8 mouse cellular contexts compared by ENCODE assay signal in the genomic region with DNA sequence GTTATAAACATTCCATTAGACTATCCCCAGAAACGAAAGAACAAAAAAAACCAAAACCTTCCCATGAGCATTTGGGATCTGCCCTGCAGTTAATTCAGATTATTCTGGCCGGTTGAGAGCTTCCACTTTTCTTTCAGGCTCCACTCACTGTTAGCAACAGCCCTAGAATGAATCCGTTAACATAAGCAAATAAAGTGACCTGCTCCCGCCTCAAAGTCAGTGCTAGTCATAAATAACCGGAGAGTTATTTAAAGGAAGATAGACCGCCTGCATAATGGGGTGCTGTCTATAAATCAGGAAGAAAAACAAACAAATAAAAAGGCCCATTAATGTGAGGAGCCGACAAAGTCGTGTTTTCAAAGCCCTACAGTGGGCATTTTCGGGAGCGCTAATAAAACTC.
DNase-seq lines count a peak whose midpoint lies in the region; ATAC-seq and TF ChIP-seq lines count a peak whose summit lies in the region.

No protein-coding gene starts in this region.

- intact Hi-C loops in left cerebral cortex, postnatal 14 days (cut with DNase I): no loop called here

- TF ChIP-seq POLR2A in lung, adult 2 months (IDR thresholded peaks at IDR 0.05; ENCODE audit: borderline replicate concordance, extremely low read depth, low read depth, low read length): no peak

- H3K4me2 ChIP-seq in forebrain, embryonic 12.5 days: peak overlapping the region; percentile 52
- H3K4me2 ChIP-seq in limb, embryonic 13.5 days (replicated peaks): peak overlapping the region; percentile 60
- H3K4me2 ChIP-seq in neural tube, embryonic 15.5 days: peak overlapping the region; percentile 52

- WGBS in lung, adult 2 months: 6% methylated on average over 10 of the region's 10 CpGs
- WGBS in forebrain, embryonic 12.5 days: 8% methylated on average over 10 of the region's 10 CpGs
- WGBS in limb, embryonic 13.5 days: 3% methylated on average over 10 of the region's 10 CpGs
- 2% methylated on average over 10 of the region's 10 CpGs for WGBS in neural tube, embryonic 15.5 days

- no peak overlapping the region for H3K27ac ChIP-seq in forebrain, embryonic 12.5 days
- H3K27ac ChIP-seq in limb, embryonic 13.5 days: no peak overlapping the region
- H3K27ac ChIP-seq in neural tube, embryonic 15.5 days (replicated peaks): no peak overlapping the region

- H3K4me3 ChIP-seq in lung, adult 2 months (replicated peaks; ENCODE audit: extremely low read depth, low read depth, low read length): peak overlapping the region; percentile 51
- peak overlapping the region; percentile 22 for H3K4me3 ChIP-seq in forebrain, embryonic 12.5 days (replicated peaks)
- H3K4me3 ChIP-seq in limb, embryonic 13.5 days: peak overlapping the region; percentile 28
- H3K4me3 ChIP-seq in neural tube, embryonic 15.5 days (replicated peaks): peak overlapping the region; percentile 20

- H3K4me1 ChIP-seq in lung, adult 2 months (ENCODE audit: control insufficient read depth, insufficient read depth, low read length): peaks cover 4% of the 10 kb centered on the region; the same call in 1 of the 2 replicates
- H3K4me1 ChIP-seq in forebrain, embryonic 12.5 days: peaks cover 11% of the 10 kb centered on the region
- H3K4me1 ChIP-seq in limb, embryonic 13.5 days: peaks cover 8% of the 10 kb centered on the region; the same call in 1 of the 2 replicates
- H3K4me1 ChIP-seq in neural tube, embryonic 15.5 days: peaks cover 10% of the 10 kb centered on the region

- DNase-seq in lung, adult 2 months: no peak
- no peak for DNase-seq in lung, adult 18-20 months
- DNase-seq in left cerebral cortex, postnatal 14 days (ENCODE audit: low spot score in 2 of 2): no peak
- DNase-seq in gastrocnemius, postnatal 25 days: no peak
- DNase-seq in cerebellum, adult 11-12 months: no peak

- H3K9me3 ChIP-seq in forebrain, embryonic 12.5 days: no peaks in the 10 kb centered on the region
- no peaks in the 10 kb centered on the region for H3K9me3 ChIP-seq in limb, embryonic 13.5 days
- H3K9me3 ChIP-seq in neural tube, embryonic 15.5 days (replicated peaks): no peaks in the 10 kb centered on the region

- H3K36me3 ChIP-seq in forebrain, embryonic 12.5 days (replicated peaks): no peaks in the 10 kb centered on the region
- H3K36me3 ChIP-seq in limb, embryonic 13.5 days: no peaks in the 10 kb centered on the region
- H3K36me3 ChIP-seq in neural tube, embryonic 15.5 days: no peaks in the 10 kb centered on the region

- ATAC-seq in forebrain, embryonic 12.5 days (ENCODE audit: low FRiP score): no peak
- no peak for ATAC-seq in limb, embryonic 13.5 days (ENCODE audit: low FRiP score, low read depth)
- no peak for ATAC-seq in neural tube, embryonic 15.5 days (ENCODE audit: low FRiP score)

- peaks cover 22% of the 10 kb centered on the region for H3K27me3 ChIP-seq in forebrain, embryonic 12.5 days
- H3K27me3 ChIP-seq in limb, embryonic 13.5 days: peaks cover 15% of the 10 kb centered on the region; the same call in 1 of the 2 replicates
- H3K27me3 ChIP-seq in neural tube, embryonic 15.5 days (replicated peaks): peaks cover 34% of the 10 kb centered on the region

- TF ChIP-seq CTCF in lung, adult 2 months (IDR thresholded peaks at IDR 0.05; ENCODE audit: insufficient read depth, low read length): no peak

- H3K9ac ChIP-seq in forebrain, embryonic 12.5 days: no peak overlapping the region; the same call in 1 of the 2 replicates
- H3K9ac ChIP-seq in limb, embryonic 13.5 days: peak overlapping the region; percentile 25; the same call in 1 of the 2 replicates
- H3K9ac ChIP-seq in neural tube, embryonic 15.5 days (replicated peaks): no peak overlapping the region
